In genomic region chr11:98002627-98003026, GRCm38 (mm10) we compare ENCODE assay signal across 8 mouse cellular contexts. TPM values are rescaled to one million over a fixed set of nuclear protein-coding genes. Genes with fewer than 3 reads are reported as not detected.
DNase-seq lines count a peak whose midpoint lies in the region; ATAC-seq lines count a peak whose summit lies in the region.

No protein-coding gene starts in this region.

- peak overlapping the region; percentile 48 for H3K9ac ChIP-seq in heart, embryonic 13.5 days

- no peak for ATAC-seq in CD4-positive, CD25-positive, alpha-beta regulatory T cell, adult 4 months
- ATAC-seq in heart, embryonic 13.5 days (ENCODE audit: extremely low read depth, insufficient number of reproducible peaks, low FRiP score, low TSS enrichment): no peak
- peak; percentile 67 for ATAC-seq in megakaryocyte progenitor cell, adult 5-6 weeks (replicated peaks; ENCODE audit: poor library complexity)

- DNase-seq in CD4-positive, CD25-positive, alpha-beta regulatory T cell, adult 2 months (ENCODE audit: low read depth, low spot score): peak; percentile 95
- DNase-seq in adrenal gland, adult 18-20 months (ENCODE audit: low spot score in 2 of 2): peak; percentile 72 to 80
- DNase-seq in embryo, embryonic 9.5 days (ENCODE audit: extremely low spot score): peak; percentile 82
- DNase-seq in kidney, postnatal 4 days: peak; percentile 90 to 92
- peak; percentile 78 to 88 for DNase-seq in spleen, postnatal 14 days (ENCODE audit: low spot score in 2 of 2)

- no peaks in the 10 kb centered on the region for H3K9me3 ChIP-seq in heart, embryonic 13.5 days

- 9% methylated on average over 12 of the region's 12 CpGs for WGBS in heart, embryonic 13.5 days

- peaks cover 26% of the 10 kb centered on the region for H3K4me1 ChIP-seq in heart, embryonic 13.5 days

- peak overlapping the region; percentile 62 for H3K4me2 ChIP-seq in heart, embryonic 13.5 days

- H3K27ac ChIP-seq in heart, embryonic 13.5 days (replicated peaks): no peak overlapping the region

- H3K27me3 ChIP-seq in heart, embryonic 13.5 days (replicated peaks): peaks cover 68% of the 10 kb centered on the region

- H3K36me3 ChIP-seq in heart, embryonic 13.5 days: peaks cover 23% of the 10 kb centered on the region

- peak overlapping the region; percentile 29 for H3K4me3 ChIP-seq in heart, embryonic 13.5 days

RNA-seq across cellular contexts. Expression of gene Arl5c, which starts 6.6 kb away (rescaled TPM):
- 100 to 1,000 TPM in 1 of 2 experiments, 10 to 100 TPM in 1; 89.8 to 124 TPM for polyA plus RNA-seq in CD4-positive, CD25-positive, alpha-beta regulatory T cell, adult 4 months (2017; shearing (Covaris generic))
- total RNA-seq in adrenal gland, adult 18-20 months (2021): under 1 TPM; 0.45 to 0.63 TPM
- 4.6 and 5.1 TPM in 2 replicates for polyA plus RNA-seq in heart, embryonic 13.5 days (2015; fragmentation: Nextera tagmentation; extraction: Ambion mirVana)
- 3.9 and 6.1 TPM in 2 replicates for total RNA-seq in megakaryocyte progenitor cell, adult 5-6 weeks (2015)
- 2.5 and 7.6 TPM in 2 replicates for total RNA-seq in megakaryocyte progenitor cell, adult 5-6 weeks (2017)

RNA-seq across cellular contexts. Expression of gene Plxdc1, which starts 16.4 kb away (rescaled TPM):
- 1 to 10 TPM; 1.8 to 3.7 TPM for polyA plus RNA-seq in CD4-positive, CD25-positive, alpha-beta regulatory T cell, adult 4 months (2017; shearing (Covaris generic))
- total RNA-seq in adrenal gland, adult 18-20 months (2021): 10 to 100 TPM in 1 of 2 experiments, 1 to 10 TPM in 1; 6.9 to 16.2 TPM
- 0.23 and 0.44 TPM in 2 replicates for polyA plus RNA-seq in heart, embryonic 13.5 days (2015; fragmentation: Nextera tagmentation; extraction: Ambion mirVana)
- 2.3 and 3.0 TPM in 2 replicates for total RNA-seq in megakaryocyte progenitor cell, adult 5-6 weeks (2015)
- 0.92 and 1.0 TPM in 2 replicates for total RNA-seq in megakaryocyte progenitor cell, adult 5-6 weeks (2017)

RNA-seq across cellular contexts. Expression of gene Cacnb1, which starts 20.2 kb away (rescaled TPM):
- polyA plus RNA-seq in CD4-positive, CD25-positive, alpha-beta regulatory T cell, adult 4 months (2017; shearing (Covaris generic)): 1 to 10 TPM; 1.8 to 2.4 TPM
- 10 to 100 TPM in 1 of 2 experiments, 1 to 10 TPM in 1; 8.6 to 10.1 TPM for total RNA-seq in adrenal gland, adult 18-20 months (2021)
- polyA plus RNA-seq in heart, embryonic 13.5 days (2015; fragmentation: Nextera tagmentation; extraction: Ambion mirVana): 6.0 and 6.7 TPM in 2 replicates
- total RNA-seq in megakaryocyte progenitor cell, adult 5-6 weeks (2015): 0.17 and 1.2 TPM in 2 replicates
- total RNA-seq in megakaryocyte progenitor cell, adult 5-6 weeks (2017): 0.41 and 0.92 TPM in 2 replicates

RNA-seq across cellular contexts. Expression of gene Rpl19, which starts 23.9 kb away (rescaled TPM):
- polyA plus RNA-seq in CD4-positive, CD25-positive, alpha-beta regulatory T cell, adult 4 months (2017; shearing (Covaris generic)): 1,000 to 10,000 TPM; 3,157 to 3,173 TPM
- 1,000 to 10,000 TPM; 1,100 to 1,184 TPM for total RNA-seq in adrenal gland, adult 18-20 months (2021)
- polyA plus RNA-seq in heart, embryonic 13.5 days (2015; fragmentation: Nextera tagmentation; extraction: Ambion mirVana): 676 and 751 TPM in 2 replicates
- total RNA-seq in megakaryocyte progenitor cell, adult 5-6 weeks (2015): 3,659 and 3,794 TPM in 2 replicates
- total RNA-seq in megakaryocyte progenitor cell, adult 5-6 weeks (2017): 1,648 and 1,816 TPM in 2 replicates

RNA-seq across cellular contexts. Expression of gene Stac2, which starts 50.6 kb away (rescaled TPM):
- polyA plus RNA-seq in CD4-positive, CD25-positive, alpha-beta regulatory T cell, adult 4 months (2017; shearing (Covaris generic)): not detected
- 10 to 100 TPM in 1 of 2 experiments, 1 to 10 TPM in 1; 5.0 to 12.3 TPM for total RNA-seq in adrenal gland, adult 18-20 months (2021)
- 0.83 and 0.84 TPM in 2 replicates for polyA plus RNA-seq in heart, embryonic 13.5 days (2015; fragmentation: Nextera tagmentation; extraction: Ambion mirVana)
- total RNA-seq in megakaryocyte progenitor cell, adult 5-6 weeks (2015): not detected in 2 replicates
- not detected in 2 replicates for total RNA-seq in megakaryocyte progenitor cell, adult 5-6 weeks (2017)

Comparison
In these comparisons a context has a peak if more than half of its experiments do, and no peak if none do; other contexts are left out.
1. RNA of gene Cacnb1, which starts 20.2 kb away (total RNA-seq): 8.6 to 10.1 TPM in adrenal gland, adult 18-20 months; 0.17 to 1.2 TPM in megakaryocyte progenitor cell, adult 5-6 weeks; every median in the first group is over 4 times any median in the second.
2. Peak in every context shown above with its lines, with median percentiles within 50 percentile points of each other: DNase-seq.